Mouse (Mus musculus) heart, embryonic 16.5 days (tissue): ENCODE measurements around the gene 1110051M20Rik. TPM values are rescaled to one million over a fixed set of nuclear protein-coding genes. Genes with fewer than 3 reads are reported as not detected.

ENCODE experiments used
- ATAC-seq: fragments of 200-750 bp; cut with Nextera tagmentation; replicated peaks from 2 replicates; pipeline ENCODE4 v1.8.0; 2017; ENCODE audit warnings: moderate number of reproducible peaks; ENCODE audit not compliant: insufficient read depth, low FRiP score; ENCODE audit errors: extremely low read depth
- H3K27ac ChIP-seq: fragments of 300-500 bp; sonication (generic); 2 replicates; pipeline ENCODE4 v1.5.1; 2014; ENCODE audit warnings: mild to moderate bottlenecking, low read length, control low read depth, moderate library complexity
- H3K27me3 ChIP-seq: fragments of 300-500 bp; sonication (generic); 2 replicates; pipeline ENCODE4 v1.6.1; 2014; ENCODE audit warnings: low read length, mixed read lengths; ENCODE audit not compliant: control insufficient read depth, insufficient read depth
- H3K36me3 ChIP-seq: fragments of 300-500 bp; sonication (generic); 2 replicates; pipeline ENCODE4 v1.6.1; 2014; ENCODE audit not compliant: control insufficient read depth, insufficient read depth
- H3K4me1 ChIP-seq: fragments of 300-500 bp; sonication (generic); 2 replicates; pipeline ENCODE4 v1.6.1; 2014; ENCODE audit warnings: low read length, mixed read lengths; ENCODE audit not compliant: control insufficient read depth, insufficient read depth
- H3K4me2 ChIP-seq: fragments of 300-500 bp; sonication (generic); 2 replicates; pipeline ENCODE4 v1.6.1; 2014; ENCODE audit warnings: low read depth, mild to moderate bottlenecking, control low read depth, low read length
- H3K4me3 ChIP-seq: fragments of 300-500 bp; sonication (generic); 2 replicates; pipeline ENCODE4 v1.5.1; 2014; ENCODE audit warnings: mild to moderate bottlenecking, control low read depth, low read length
- H3K9ac ChIP-seq: fragments of 300-500 bp; sonication (generic); 2 replicates; pipeline ENCODE4 v1.6.1; 2014; ENCODE audit warnings: low read length, control low read depth
- H3K9me3 ChIP-seq: fragments of 300-500 bp; sonication (generic); replicated peaks from 2 replicates; pipeline ENCODE4 v1.6.1; 2016; ENCODE audit warnings: low read length; ENCODE audit not compliant: control insufficient read depth
- WGBS: fragments of 180-500 bp; shearing (Covaris S2); extraction: QIAGEN DNeasy Blood & Tissue Kit; methylation state at CpG from one replicate; pipeline ENCODE4 v1.1.7; 2014; 5-methylcytosine and 5-hydroxymethylcytosine counted together
- polyA plus RNA-seq: library from polyadenylated mRNA; unstranded; fragments of >200 nt; fragmentation: Nextera tagmentation; extraction: Ambion mirVana; gene quantifications from 2 replicates; pipeline ENCODE4 v1.2.1, GENCODE M21; 2015

1110051M20Rik gene
- polyA plus RNA-seq, 1 experiment from 2014 or later, result 46.0 TPM

DNA sequence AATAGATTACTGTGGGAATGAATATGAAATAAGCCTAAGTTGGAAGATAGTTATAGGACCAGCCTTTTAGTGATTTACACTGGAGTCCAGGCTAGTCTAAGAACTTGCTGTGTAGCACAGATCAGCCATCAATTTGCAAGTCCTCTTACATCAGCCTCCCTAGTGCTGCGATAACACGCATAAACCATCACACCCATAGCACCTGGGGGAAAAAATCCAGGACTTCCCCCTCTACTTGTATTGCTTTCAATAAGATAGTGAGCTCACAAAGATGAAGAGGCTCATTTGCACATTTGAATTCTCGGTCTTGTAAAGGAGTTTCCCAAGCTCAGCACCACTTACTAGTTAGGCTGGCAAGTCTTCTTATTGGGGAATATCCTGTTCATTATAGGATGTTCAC lies 9.9 kb upstream of the 1110051M20Rik start:
- peaks cover 10% of the 10 kb centered on the region for H3K4me1 ChIP-seq
- no peak overlapping the region for H3K4me3 ChIP-seq
- H3K27me3 ChIP-seq, result no peaks in the 10 kb centered on the region
- no peaks in the 10 kb centered on the region for H3K36me3 ChIP-seq
- no peak for ATAC-seq
- H3K9ac ChIP-seq, result no peak overlapping the region
- no peaks in the 10 kb centered on the region for H3K9me3 ChIP-seq
- 88% methylated on average over 3 of the region's 3 CpGs for WGBS
- no peak overlapping the region for H3K27ac ChIP-seq
- H3K4me2 ChIP-seq, result no peak overlapping the region

DNA sequence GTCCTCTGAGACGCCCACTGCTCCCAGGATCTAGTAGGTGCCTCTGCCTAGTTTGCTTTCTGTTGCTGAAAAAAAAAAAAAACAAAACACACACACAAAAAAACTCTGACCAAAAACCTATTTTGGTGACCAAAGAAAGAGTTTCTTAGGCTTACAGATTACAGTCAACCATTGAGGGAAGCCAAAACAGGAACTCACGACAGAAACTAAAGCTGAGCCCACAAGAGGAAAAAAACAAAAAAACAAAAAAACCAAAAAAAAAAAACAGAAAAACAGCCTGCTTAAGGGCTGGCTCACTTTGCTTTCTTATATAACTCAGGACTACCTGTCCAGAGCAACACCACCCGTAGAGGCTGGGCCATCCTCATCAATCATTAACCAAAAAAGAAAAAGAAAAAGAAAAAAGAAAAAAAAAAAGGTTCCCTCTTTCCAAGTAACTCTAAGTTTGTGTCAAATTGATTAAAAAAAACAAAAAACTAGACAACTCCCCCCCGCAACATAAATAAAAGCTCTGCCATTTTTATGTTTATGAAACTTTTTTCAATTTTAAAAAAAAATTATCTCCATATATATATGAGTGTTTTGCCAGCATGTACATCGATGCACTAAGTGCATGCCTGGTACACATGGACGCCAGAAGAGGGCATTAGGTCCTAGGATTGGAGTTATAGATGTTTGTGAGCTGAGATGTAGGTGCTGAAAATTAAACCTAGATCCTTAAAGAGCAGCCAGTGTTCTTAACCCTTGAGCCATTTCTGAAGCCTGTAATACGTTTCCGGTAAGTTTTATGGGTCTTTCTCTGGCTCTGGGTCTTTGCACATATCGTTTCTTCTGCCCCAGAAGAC lies 8.9 kb upstream of the 1110051M20Rik start:
- Histone ChIP-seq H3K4me2 (no peak overlapping the region), H3K36me3 (no peaks in the 10 kb centered on the region), H3K4me3 (no peak overlapping the region), H3K27me3 (no peaks in the 10 kb centered on the region), H3K4me1 (peaks cover 6% of the 10 kb centered on the region), H3K9me3 (no peaks in the 10 kb centered on the region), H3K9ac (no peak overlapping the region), H3K27ac (no peak overlapping the region)
- ATAC-seq, result no peak
- 74% methylated on average over 9 of the region's 9 CpGs for WGBS

DNA sequence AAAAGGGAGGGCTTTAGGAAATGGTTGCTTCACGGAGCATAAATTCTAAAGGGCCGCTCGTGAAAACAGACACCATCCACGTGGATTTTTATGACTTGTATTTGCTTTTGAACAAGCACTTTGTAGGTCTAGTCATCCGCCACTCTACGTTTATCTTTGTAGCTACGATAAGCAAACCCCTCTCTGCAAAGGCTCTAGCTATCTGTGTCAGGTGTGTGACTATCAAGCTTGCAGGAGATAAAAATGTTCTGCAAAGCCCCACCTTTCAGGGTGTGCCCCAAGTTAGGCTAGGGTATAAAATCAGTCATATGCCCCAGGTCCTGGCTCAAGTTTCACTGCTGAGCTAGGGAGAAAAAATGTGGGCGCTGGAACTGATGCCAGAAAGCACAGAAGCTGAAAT lies 8.2 kb upstream of the 1110051M20Rik start:
- H3K4me2 ChIP-seq, result peak overlapping the region; percentile 33; the same call in 1 of the 2 replicates
- H3K27me3 ChIP-seq, result no peaks in the 10 kb centered on the region
- no peak for ATAC-seq
- no peaks in the 10 kb centered on the region for H3K9me3 ChIP-seq
- H3K9ac ChIP-seq, result no peak overlapping the region; the same call in 1 of the 2 replicates
- H3K27ac ChIP-seq, result no peak overlapping the region
- H3K36me3 ChIP-seq, result no peaks in the 10 kb centered on the region
- 25% methylated on average over 8 of the region's 8 CpGs for WGBS
- H3K4me1 ChIP-seq, result peaks cover 6% of the 10 kb centered on the region
- no peak overlapping the region for H3K4me3 ChIP-seq

DNA sequence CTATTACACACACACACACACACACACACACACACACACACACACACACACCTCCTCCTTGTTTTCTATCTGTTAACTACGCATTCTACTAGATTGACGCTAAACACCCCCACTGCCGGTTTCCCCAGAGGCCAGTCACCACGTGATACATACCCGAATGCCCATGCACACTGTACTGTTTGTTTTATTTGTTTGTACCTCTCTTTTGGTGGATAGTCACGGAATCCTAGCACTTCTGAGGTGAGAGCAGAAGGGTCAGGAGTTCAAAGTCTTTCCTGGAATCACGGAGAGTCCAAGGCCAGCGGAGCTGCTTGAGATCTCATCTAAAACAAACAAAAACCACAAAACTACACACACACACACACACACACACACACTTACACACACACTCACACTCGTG lies 5.8 kb upstream of the 1110051M20Rik start:
- 62% methylated on average over 9 of the region's 9 CpGs for WGBS
- Histone ChIP-seq H3K27me3 (no peaks in the 10 kb centered on the region), H3K27ac (no peak overlapping the region), H3K4me3 (no peak overlapping the region), H3K9ac (no peak overlapping the region), H3K4me2 (no peak overlapping the region), H3K4me1 (peaks cover 6% of the 10 kb centered on the region), H3K9me3 (no peaks in the 10 kb centered on the region; the same call in 1 of the 2 replicates), H3K36me3 (no peaks in the 10 kb centered on the region)
- no peak for ATAC-seq

DNA sequence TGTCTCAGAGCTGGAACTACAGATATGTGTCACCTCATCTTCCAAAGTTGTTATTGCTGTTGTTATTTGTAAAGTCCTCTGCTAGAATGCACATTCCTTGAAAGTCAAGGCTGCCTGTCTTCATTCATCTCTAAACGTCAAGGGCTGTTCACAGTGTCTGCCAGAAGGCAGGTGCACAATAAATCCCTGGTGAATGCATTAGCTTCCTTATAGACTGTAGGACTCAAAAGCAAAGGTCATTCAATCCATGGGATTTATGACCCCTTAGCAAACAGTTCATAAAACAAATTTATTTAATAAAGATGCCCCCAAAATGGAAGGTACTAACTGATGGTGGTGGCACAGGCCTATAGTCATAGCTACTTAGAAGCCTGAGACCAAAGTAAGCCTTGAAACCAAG lies 5.2 kb upstream of the 1110051M20Rik start:
- H3K9me3 ChIP-seq, result no peaks in the 10 kb centered on the region; the same call in 1 of the 2 replicates
- H3K36me3 ChIP-seq, result no peaks in the 10 kb centered on the region
- no peaks in the 10 kb centered on the region for H3K27me3 ChIP-seq
- no peak overlapping the region for H3K4me2 ChIP-seq
- 64% methylated on average over 1 of the region's 1 CpGs for WGBS
- H3K27ac ChIP-seq, result no peak overlapping the region
- H3K4me3 ChIP-seq, result no peak overlapping the region
- ATAC-seq, result no peak
- H3K4me1 ChIP-seq, result peaks cover 6% of the 10 kb centered on the region
- no peak overlapping the region for H3K9ac ChIP-seq

DNA sequence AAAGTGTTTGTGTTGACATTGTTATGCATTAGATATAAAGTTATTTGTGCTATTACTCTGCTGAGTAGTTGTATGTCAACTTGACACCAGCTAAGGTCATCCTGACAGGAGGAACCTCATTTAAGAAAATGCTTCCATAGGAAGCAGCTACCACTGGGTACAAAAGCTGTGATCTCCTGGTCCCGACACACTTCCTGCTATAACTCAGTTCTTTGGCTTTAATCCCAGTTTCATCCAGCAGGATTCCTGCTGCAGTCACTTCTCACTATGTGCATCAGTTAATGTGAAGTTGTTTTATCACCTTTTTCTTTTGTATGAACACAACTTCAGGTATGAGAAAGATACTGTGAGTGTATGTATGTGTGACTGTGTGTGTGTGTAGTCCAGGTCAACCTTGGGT lies 2.3 kb downstream of the 1110051M20Rik start:
- H3K36me3 ChIP-seq, result no peaks in the 10 kb centered on the region
- H3K27me3 ChIP-seq, result no peaks in the 10 kb centered on the region
- WGBS, result 8% methylated on average over 1 of the region's 1 CpGs
- H3K9ac ChIP-seq, result no peak overlapping the region
- H3K9me3 ChIP-seq, result no peaks in the 10 kb centered on the region; the same call in 1 of the 2 replicates
- no peak overlapping the region for H3K4me3 ChIP-seq
- H3K4me2 ChIP-seq, result no peak overlapping the region
- H3K27ac ChIP-seq, result no peak overlapping the region
- no peak for ATAC-seq
- H3K4me1 ChIP-seq, result peaks cover 9% of the 10 kb centered on the region

DNA sequence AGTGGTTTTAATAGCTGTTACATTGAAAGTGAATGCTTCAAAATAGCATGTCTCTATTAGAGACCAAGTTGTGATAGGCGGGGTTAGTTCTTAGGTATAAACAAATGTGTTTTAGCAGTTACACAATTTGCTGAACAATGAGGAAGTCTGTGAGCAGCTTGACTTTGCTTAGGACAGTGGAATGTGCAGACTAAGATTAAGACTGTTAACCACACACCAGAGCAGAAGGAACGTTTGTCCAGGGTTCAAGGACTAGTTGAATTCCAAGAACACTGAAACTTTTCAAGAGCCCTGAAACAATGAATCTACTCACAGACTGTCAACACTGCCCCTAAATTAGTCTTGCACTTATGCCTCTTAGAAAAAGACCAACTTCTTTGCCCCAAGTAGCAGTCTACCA lies 2.8 kb downstream of the 1110051M20Rik start:
- Histone ChIP-seq H3K27ac (no peak overlapping the region), H3K9me3 (no peaks in the 10 kb centered on the region), H3K36me3 (no peaks in the 10 kb centered on the region), H3K4me2 (no peak overlapping the region), H3K27me3 (no peaks in the 10 kb centered on the region), H3K9ac (no peak overlapping the region), H3K4me3 (no peak overlapping the region), H3K4me1 (peaks cover 14% of the 10 kb centered on the region)
- ATAC-seq, result no peak
- WGBS, result 46% methylated on average over 2 of the region's 2 CpGs

DNA sequence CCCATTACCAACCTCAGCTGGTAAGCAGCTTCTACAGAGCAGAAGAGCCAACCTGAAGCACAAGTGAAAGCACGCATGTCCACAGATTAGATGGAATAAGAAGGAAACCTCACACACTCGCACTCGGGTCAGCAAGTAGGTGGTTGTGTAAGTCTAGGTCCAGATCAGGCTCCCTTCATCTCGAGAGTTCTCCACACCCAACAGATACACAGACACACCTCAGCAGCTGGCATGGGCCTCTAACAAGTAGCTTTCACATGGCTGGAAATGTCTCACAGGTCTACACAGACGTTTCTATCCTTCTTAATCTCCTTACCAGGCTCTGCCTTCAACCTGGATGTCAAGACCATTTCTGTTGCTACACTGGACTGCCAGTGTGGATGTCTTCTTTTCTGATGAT lies 3.8 kb downstream of the 1110051M20Rik start:
- Histone ChIP-seq H3K9me3 (no peaks in the 10 kb centered on the region), H3K27me3 (no peaks in the 10 kb centered on the region), H3K9ac (no peak overlapping the region), H3K27ac (no peak overlapping the region), H3K4me2 (no peak overlapping the region), H3K4me3 (no peak overlapping the region), H3K4me1 (peaks cover 17% of the 10 kb centered on the region), H3K36me3 (no peaks in the 10 kb centered on the region)
- 80% methylated on average over 5 of the region's 5 CpGs for WGBS
- ATAC-seq, result no peak

DNA sequence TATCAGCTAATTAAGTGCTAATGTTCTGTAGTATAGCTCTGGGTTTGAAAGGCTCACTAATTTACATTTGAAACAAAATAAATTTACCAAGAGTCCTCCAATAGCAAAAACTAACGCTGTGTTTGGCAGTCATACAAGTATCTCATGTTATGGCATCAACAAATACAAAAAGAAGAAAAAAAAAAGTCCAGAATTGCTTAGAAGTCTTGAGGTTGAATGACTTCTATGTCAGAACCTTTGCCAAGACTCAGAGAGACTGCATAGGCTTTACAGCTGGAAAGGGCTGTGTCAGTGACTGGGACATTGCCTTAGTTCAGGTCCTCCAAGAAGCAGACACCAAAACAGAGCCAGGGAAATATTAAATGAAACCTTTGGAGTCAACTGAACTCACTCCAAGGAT lies 4.6 kb downstream of the 1110051M20Rik start:
- Histone ChIP-seq H3K4me3 (no peak overlapping the region), H3K9ac (no peak overlapping the region), H3K27me3 (no peaks in the 10 kb centered on the region), H3K27ac (no peak overlapping the region), H3K4me1 (peaks cover 17% of the 10 kb centered on the region), H3K9me3 (no peaks in the 10 kb centered on the region), H3K36me3 (no peaks in the 10 kb centered on the region), H3K4me2 (no peak overlapping the region)
- ATAC-seq, result no peak
- WGBS, result 78% methylated on average over 1 of the region's 1 CpGs
